Mouse (Mus musculus): Measurements from ENCODE around the gene Oard1.
A peak's percentile ranks its signal among the peaks of the same experiment; 100 is the strongest.

Gene Oard1

DNA sequence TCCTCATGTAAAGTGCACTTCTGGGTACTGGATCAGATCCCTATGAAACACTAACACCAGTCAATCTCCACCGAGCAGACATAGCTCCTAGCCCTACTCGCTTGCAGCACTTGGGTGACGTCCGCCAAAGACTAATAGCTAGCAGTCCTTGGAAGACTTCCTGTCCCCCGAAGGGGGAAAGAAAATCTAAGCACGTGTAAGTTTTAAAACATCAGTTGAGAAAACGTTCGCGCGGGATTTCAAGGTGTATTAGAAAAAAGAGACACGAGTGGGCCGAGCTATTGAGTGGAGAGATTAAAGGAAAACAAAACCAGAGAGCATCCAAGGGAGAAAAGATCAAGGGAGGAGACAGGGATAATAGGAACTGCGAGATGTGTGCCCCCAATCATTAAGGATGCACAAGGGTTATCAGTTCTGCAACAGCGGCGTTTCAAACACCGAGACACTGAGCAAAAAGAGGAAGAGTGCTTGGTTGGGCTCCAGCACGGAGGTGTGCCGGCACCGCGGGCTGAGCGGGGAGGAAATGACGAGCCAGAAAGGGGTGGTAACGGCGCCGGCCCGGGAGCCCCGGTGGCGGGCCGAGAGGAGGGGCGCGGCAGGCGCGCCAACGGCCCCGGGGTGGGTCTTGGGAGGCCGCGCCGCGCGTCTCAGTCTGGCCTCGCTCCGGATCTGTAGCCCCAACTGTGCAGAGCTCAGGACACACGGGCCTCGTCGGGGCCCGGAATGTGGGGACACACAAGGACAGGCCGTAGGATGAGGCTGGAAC is 1.1 kb upstream of the Oard1 start:
- DNase-seq, result peak; percentile 71

DNA sequence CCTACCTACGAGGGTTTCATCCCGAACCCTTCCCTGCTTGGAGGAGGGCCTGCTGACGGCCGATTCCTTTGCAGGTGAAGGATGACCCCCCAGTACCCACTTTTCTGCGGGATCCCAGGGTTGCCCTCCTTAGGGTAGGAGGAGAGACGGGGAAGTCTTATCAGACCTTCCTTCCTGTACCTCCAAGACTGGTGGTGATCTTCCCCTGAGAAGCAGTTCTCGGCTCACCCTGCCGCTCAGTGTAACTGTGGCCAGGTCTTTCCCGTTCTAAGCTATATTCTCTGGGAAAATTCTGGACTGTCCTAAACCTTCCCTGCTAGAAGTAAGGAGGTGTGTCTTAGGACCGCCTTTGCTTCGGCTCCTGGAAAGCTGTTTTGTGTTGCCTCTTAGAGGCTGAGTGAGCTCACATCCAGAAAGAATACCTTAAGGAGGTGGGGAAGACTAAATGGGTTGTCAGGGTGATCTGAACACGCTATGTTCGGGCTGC is 528 bp downstream of the Oard1 start:
- no peak for DNase-seq

DNA sequence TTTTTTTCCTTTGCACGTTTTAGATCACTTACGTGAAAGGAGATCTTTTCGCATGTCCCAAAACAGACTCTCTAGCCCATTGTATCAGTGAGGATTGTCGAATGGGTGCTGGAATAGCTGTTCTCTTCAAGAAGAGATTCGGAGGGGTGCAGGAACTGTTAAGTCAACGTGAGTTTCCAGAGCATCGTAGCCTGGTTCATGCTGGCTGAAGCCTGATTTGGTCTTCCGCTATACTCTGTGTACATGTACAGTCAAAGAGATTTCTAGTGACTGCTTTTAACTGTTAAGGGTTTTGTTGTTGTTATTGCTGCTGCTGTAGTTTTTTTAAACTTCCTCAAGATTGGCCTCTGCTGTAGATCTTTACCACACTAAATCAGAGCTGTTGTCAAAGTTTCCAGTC is 1.4 kb downstream of the Oard1 start:
- DNase-seq, result no peak

DNA sequence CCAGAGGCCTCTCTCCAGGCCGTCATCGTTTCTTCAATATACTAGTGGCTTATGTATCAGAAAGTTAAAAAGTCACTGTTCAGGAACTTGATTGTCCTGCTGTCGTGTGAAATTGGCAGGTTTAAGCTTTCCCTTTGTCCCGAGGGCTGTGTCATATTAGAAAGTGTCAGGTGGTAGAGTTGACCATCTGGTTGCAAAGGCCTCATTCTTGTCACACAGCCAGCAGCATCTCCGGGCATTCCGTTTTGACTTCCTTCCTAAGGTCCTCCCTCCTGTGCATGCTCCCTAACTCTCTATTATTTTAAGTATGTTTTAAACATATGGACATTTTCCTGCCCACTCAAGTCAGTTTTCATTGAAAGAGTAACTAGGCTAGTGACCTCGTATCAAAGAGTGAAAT is 6.2 kb downstream of the Oard1 start:
- no peak for DNase-seq

DNA sequence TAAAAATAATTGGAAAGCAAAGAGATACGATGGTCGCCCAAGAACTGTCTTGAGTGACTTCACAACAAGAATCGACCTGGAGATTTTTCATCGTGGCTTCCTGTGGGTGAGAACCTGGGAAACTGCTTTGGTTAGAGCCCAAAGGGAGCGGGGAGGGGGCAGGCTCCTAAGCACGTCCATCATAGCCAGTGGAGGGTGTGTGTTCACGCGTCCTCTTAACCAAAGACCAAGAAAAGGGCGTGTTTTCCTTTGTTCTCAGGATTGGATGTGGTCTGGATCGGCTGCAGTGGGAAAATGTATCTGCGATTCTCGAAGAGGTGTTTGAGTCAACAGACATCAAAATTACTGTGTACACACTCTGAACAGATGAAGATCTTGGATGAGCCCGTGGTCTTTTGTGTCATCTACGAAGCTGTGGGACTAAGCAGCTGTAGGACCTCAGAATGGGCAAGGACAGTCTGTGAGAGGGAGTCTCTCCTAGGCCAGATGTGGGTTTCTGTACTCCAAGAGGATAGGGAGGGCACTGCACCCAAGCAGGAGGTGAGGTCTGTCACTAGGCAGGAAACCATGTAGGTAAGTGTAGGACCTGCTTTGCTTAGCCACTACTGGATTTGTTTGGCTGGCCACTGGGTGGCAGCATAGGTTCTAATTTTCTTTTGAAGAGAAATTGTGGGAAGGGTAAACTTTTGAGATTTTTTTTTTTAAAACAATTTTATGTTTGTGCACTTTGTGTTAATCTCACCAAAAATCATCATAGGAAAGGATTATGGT is 6.8 kb downstream of the Oard1 start:
- peak; percentile 51 for DNase-seq

DNA sequence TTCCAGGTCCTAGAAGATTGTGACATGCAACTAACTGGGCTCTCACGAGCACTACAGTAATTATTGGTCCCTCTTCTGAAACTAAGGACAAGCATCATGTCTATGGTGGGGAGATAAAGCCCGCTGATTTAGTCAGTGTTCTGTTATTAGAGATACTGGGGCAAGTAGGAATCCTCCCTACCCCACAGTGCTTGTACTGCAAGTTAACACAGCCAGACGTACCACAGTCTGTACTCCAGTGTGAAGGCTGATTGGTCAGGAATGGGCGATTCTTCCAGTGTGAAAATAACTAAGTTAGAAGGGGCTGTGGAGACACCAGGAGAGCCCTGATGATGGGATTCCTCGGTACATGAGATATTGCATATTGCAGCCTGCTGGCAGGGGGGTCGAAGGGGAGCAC is 7.7 kb downstream of the Oard1 start:
- no peak for DNase-seq

DNA sequence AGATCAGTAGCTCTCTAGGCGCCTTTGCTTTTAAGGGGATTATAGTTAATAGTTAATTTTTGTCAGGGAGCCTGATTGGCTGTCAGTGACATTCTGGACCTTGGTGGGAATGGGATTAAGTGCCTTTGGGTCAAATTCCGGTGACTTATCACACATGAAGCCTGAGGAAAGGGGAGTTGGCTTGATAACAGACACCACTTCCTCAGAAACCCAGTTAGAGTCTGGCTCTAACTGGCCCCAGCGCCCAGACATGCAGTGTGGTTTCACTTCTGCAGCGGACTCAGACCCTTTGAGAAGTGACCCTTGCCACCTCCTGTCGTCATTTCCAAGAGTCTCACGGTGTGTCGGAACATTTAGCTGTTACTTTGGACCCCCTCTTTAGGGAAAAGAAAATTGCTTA is 8.4 kb downstream of the Oard1 start:
- no peak for DNase-seq

DNA sequence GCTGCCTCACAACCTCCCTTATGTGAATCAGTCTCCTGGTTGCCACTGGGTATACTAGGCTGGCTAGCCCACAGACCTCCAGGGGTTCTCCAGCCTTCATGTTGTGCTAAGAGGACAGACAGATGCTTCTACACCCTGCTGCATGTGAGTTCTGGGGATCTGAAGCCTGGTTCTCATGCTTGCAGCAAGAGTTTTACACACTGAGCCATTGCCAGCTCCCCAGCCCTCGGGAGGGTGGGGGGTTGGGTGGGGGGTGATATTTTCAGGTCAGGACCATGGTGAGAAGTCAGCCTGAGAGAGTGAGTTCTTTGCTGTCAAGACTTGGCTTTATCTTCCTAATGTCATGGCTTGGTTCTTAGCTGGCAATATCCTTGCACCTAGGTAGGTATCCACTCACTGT is 9.0 kb downstream of the Oard1 start:
- no peak for DNase-seq

DNA sequence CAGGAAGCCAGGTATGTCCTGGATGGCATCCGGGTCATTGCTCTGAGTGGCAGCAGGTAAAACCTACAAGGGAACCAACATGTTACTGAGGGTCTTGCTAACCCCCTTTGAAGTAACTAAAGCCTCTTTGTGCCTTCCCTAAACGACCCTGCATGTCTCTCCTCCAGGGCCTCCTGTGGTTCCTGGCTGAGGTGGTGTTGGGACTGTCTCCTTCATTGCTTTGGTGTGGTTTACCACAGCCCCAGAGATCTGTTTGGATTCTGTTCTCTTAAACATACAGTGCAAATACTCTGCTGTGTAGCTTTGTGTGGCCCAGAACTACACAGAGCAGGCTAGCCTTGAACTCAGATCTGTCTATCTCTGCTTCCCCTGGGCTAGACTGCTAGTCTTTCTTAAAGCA is 9.8 kb downstream of the Oard1 start:
- DNase-seq, result no peak

DNA sequence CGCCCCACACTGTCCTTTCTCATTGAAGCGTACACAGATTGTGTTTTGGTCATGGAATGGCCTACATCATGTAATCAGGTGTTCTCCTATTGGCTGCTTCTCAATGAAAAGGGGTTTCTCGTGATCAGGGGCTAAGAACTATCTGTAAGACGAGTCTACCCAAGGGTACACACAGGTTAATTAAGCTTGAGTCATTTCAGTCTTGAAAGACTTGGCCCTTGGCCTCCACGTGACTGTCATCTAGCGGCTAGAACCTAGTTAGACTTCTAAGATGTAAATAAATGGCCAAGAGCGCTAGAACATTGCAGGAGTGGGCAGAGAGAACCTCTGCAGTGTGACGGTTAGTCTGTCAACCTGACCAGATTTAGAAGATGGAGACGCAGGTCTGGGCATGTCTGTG is 14.4 kb downstream of the Oard1 start:
- DNase-seq, result no peak

DNA sequence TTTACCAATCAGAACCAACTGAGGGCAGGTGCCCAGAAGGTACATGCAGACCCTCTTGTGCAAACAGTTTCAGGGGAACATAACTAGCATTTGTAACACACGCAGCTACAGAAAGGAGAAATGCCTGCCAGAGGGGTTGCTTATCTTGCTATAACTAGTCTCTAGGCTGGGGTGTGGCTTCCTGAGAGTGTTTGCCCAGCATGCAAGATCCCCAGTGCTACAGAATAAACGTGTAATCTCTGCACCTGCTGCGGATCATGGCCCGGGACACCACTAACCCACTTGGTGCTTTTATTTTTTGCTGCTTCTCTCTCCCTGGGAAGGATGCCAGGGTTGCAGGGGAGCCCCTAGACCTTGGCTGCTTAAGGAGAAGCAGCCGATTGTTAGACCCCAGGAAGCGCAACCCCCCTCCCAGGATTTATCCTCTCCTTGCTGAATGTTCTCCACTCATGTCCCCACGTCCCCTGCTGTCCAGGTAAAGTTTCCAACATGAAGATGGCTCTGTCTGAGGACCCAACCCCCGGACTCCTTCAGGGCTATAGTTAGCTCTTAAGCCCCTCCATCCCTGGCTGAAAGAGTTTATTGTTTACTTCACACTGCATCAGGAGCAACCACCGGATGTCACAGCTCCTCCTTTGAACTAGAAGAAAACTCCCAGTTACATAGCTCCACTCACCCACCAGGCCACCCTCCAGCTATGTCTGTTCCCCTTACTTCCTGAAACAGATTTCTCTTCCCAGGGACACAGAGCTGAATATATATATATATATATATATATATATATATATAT is 16.2 kb downstream of the Oard1 start:
- no peak for DNase-seq

DNA sequence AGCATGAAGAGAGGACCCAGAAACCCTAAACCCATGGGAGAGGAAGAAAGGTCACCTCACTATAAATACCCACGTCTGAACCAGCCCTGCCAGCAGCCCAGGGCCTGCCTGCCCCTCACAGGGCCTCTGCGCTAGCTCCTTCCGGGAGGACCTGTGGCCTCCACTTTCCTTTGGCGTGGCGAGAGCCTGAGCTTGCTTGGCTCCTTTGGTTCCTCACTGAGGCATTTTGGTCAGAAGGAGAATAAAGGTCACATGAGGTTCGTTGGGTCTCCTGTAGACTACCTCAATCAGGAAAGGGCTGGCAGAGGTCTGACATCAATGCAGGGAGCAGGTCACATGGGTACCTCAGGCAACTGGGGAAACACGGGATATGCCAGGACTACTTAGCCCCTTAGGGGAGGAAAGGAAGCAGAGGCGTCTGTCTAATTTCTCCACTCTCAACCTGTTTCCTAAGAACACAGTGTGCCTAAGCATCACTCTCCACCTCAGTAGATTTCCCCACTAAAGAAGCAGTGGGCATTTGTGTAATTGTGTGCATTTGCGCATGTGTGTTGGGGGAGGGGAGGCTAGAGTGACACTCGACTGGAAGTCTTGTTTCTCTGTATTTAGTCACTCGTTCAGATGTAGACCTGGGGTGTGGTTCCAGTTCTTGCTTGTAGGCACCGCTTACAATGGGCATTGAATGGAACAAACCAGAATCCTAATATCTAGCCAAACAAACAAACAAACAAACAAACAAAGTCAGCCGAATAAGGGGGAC is 17.4 kb downstream of the Oard1 start:
- DNase-seq, result no peak

DNA sequence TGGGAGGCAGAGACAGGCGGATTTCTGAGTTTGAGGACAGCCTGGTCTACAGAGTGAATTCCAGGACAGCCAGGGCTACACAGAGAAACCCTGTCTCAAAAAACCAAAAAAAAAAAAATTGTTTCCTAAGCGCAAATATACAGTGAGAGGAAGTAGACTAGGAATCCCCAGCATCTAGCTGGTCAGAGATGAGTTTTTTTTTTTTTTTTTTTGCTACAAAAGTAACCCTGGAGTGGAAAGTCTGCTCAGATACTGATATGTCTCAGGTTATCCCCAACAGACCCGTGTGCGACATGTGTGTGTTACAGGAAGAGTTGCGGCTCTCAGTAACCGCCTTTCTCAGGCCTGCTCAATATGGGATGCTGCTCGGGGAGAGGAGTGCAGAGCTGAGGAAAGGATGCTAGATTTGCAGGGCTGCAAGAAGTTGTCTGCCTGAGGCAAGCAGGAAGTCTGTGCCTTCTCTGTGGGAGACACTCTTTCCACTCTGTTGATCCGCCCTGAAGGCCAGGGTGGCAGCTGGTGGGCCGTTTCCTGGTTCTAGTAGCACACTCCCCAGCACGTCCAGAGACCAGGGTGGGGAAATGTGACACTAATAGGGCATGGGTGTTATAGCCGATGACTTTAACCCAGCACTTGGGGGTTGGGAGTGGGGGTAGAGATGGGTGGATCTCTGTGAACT is 18.2 kb downstream of the Oard1 start:
- no peak for DNase-seq

DNA sequence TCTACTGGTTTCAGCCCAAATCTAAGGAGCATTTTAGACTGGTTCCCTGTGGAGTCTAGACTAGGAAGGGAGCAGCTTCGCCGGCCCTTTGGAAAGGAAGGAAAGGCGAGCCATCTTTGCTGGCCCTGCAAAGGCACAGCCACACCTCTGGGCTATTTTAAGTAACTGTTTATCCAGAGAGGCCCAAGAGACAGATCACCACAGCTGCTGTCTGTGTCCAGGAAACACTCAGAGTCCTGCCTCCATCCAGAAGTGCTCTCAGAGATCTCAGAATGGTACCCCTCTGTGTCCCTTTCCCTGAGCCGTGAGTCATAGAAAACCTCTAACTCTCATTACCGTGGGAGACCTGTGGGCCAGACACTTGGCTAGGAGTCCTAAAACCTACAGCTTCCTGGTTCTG is 20.6 kb downstream of the Oard1 start:
- DNase-seq, result no peak

DNA sequence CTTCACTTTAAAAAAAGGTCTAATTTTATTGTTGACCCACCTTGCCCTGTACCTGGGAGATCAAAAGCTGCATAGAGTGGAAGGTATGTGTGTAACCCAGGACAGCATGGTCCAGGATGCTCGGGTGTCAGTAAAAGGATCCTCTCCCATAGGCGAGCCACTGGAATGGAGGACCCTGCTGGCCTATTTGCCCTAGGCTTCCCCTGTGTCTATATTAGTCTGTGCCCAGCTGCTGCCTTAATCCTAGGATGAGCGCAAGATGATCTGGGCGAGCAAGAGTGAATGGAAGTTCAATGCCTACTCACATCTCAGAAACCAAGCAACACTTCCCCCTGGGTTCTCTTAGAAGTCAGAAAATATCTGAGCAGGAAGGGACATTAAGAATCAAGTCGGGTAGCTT is 21.2 kb downstream of the Oard1 start:
- no peak for DNase-seq

DNA sequence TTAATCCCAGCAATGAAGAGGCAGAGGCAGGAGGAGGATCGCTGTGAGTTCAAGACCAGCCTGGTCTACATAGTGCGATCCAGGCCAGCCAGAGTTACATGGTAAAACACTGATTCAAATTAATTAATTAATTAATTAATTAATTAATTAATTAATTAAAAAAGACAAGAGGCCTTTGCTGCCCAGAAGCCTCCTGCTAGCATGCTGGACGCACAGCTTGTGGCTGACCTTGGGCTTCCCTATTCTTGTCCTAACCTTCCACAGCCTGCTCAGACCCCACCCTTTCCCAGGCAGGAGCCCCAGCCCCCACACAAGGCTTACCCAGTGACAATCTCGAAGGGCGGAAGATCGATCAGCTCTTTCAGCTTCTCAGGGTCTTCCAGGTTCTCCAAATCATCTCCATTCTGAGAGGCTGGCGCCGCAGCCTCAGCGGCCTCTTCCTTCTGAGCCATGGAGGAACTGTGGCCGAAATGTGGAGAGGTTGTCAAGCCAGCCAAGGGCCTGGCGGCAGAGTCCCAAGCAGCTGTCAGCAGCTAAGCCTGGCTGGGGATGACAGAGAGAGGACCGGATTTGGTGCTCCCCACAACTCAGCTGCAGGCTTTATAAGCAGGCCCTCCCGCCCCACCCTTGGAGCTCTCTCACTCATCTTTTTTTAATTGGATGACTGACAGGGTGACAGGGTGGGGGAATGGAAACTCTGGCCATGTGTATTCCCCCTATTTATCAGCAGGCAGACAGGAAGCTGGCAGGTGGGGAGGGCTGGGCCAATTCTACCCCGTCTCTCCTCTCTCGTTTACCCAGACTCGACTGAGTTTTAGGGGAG is 22.6 kb downstream of the Oard1 start, which contains the start of gene Apobec2:
TSS of gene Apobec2 (minus strand) at position 773 of the 823 bp plus-strand sequence.
- no peak for DNase-seq

DNA sequence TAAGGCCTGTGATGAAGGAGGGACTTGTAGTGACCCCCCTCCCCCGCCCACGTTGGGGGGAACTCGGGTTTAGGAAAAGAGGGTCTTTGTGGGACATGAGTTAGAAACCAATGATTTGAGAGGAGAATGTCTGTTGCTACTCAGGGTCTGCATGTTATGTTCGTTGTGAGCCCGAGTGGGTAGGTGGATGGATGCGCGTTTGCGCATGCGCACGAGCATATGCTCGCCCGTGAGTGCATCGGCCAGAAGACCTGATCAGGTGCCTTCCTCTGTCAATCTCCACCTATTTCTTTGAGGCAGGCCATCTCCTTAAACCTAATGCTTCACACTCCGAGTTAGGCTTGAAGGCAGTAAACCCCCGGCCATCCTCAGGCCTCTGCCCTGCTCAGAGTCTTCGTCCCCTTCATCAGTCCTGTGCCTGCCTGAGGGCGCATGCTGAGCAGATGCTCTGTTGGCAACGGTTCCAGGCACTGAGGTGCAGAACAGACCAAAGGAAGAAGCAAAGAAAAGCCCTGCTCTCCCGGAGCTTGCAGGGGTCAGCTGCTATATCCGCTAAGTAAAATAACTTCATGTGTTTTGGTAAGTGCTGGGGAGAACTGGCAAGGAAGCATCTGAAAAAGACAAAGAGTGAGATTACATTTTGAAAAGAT is 23.3 kb downstream of the Oard1 start:
- DNase-seq, result no peak

DNA sequence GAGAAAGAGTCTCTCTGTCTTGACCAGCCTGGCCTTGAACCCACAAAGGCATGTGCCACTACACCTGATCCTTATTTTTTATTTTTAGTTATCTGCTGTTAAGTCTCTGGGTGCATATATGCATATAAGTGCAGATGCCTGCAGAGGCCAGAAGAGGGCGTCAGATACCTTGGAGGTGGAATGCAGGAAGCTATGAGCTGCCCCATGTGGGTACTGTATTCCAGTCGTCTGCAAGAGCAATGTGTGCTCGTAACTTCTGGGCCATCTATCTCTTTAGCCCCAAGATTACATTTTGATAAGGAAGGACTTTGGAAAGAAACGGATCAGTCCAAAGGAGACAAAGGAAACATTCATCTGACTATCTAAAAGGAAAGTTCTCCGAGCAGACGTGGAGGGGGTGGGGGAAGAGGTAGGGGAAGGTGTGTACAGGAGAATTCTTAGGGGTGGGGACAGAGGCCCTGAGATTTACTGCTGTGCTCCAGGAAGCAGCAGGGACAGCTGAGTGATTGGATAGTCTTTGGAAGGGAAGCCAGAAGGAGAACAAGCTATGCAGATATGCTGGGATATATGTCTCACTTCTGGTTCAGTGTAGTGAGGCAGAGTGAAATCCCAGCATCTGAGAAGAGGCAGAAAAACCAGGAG is 24.0 kb downstream of the Oard1 start:
- DNase-seq, result no peak

DNA sequence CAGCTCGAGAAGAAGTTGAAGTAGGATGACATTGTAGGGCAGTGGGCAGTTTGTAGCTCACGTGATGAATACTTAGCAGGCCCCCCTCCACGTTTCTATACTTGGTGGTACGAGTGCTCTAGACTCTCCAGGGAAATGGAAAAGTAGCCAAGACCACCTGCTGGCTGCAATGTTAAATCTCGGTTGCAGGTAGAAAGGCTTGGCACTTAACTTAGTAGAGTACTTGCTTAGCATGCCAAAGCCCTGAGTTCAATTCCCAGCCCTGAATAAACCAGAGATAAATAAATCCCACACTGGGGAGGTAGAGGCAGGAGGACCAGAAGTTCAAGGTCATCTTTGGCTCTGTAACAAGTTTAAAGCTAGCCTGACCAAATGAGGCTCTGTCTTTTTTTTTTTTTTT is 24.7 kb downstream of the Oard1 start:
- no peak for DNase-seq

DNA sequence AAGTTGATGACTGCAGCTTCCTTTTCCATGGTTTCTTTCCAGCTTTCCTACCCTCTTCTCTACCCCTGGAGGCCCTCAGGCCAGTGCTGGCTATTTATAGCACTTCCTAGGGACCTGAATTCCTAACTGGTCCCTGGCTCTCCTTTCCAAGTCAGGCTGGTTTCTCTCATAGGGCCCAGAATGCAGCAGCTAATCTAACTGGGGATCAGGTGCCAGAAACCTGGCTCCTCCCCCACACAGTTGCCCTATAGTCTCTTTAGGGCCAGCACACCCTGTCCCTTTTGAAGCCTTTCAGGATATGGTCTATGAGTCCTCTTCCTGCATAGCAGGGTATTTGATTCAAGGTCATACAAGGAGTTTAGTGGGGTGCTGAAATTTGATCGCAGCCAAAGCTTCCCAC is 26.7 kb downstream of the Oard1 start:
- no peak for DNase-seq

Data from right cerebral cortex, postnatal 25 days (tissue).